Mouse (Mus musculus): Measurements from ENCODE around the gene Gm17660. TPM values are rescaled to one million over a fixed set of nuclear protein-coding genes. Genes with fewer than 3 reads are reported as not detected.

The Gm17660 gene
- not detected for polyA plus RNA-seq (2015; fragmentation: Illumina TruSeq; extraction: RNeasy Lipid Tissue Mini Kit (QIAGEN cat#74804); ENCODE audit: low read depth, low replicate concordance)

DNA sequence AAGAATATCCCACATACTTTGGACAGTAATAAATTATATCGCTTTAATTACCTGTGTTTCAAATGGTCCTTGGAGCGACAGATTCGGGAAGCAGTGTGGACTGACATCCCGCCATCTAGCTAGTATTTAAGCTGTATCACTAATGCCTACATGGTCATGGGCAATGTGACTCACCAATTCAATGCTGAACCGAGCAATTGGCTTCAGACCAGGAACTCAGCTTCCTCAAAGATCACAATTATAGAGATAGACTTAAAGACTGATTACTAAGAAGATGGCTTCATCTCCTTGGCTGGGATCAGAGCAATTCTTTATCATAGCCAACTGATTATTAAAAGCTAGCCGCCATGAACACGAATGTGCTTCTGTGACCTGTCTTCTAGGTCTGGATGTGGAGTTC, at the start of gene Gm17660:
Gene Gm17660, minus strand, starts transcription at position 101 of the 400 bp plus-strand sequence.

GRCm38 (mm10) chr5:104113491-104114172, 36.2 kb upstream of the Gm17660 start, which contains the start of gene Sparcl1:
Sparcl1 (minus strand) TSS chr5:104113733.

GRCm38 (mm10) chr5:104046256-104047199, 30.9 kb downstream of the Gm17660 start, which contains the start of gene Nudt9:
Nudt9 (plus strand) TSS chr5:104046306.

DNA sequence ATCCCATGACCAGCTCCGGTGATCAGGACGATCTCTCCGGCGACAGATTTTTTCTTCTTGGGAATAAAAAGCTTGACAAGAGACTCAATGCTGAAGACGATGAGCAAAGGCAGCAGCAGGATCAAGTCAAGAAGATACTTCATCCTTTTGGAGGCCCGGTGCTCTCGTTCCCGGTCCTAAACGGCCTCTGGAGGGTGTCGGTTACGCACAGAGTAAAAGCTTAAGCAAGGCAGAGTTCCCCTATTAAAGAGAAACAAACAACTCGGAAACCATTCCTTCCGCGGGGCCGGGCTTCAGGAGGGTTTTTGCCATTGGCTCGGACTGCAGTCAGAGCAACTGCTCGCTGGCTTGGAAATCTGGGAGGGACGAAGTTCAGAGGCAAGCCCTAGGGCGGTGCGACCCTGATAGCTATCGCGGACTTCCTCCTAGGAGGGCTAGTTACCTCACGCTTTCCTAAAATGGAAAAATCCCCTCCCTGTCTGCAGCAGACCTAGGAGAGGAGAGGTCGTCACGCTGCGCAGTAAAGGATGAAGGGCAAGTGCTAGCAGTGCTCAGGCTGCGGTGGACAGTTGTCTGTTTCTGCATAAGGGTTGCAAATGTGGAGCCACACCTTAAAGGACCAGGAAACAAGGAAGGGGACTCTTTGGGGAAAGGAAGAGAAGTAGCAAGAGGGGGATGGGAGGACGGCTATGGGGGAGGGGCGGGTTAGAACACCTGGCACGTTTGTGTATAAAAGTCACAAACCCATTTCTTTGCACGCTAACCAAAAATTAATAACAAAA, 55.6 kb downstream of the Gm17660 start, which contains the start of gene Hsd17b11:
Gene Hsd17b11, minus strand, starts transcription at position 323 of the 782 bp plus-strand sequence.

Other genes starting within 250 kb of the Gm17660 start
- gene Klhl8, start 166.3 kb downstream of the Gm17660 start, polyA plus RNA-seq (2015; fragmentation: Illumina TruSeq; extraction: RNeasy Lipid Tissue Mini Kit (QIAGEN cat#74804); ENCODE audit: low read depth, low replicate concordance): 26.4 TPM
- not detected for gene Hsd17b13, start 100.2 kb downstream of the Gm17660 start, polyA plus RNA-seq (2015; fragmentation: Illumina TruSeq; extraction: RNeasy Lipid Tissue Mini Kit (QIAGEN cat#74804); ENCODE audit: low read depth, low replicate concordance)
- 53.0 TPM for gene Hsd17b11, start 55.7 kb downstream of the Gm17660 start, polyA plus RNA-seq (2015; fragmentation: Illumina TruSeq; extraction: RNeasy Lipid Tissue Mini Kit (QIAGEN cat#74804); ENCODE audit: low read depth, low replicate concordance)
- gene Nudt9, start 31.3 kb downstream of the Gm17660 start, polyA plus RNA-seq (2015; fragmentation: Illumina TruSeq; extraction: RNeasy Lipid Tissue Mini Kit (QIAGEN cat#74804); ENCODE audit: low read depth, low replicate concordance): 72.6 TPM
- gene Sparcl1, start 36.1 kb upstream of the Gm17660 start, polyA plus RNA-seq (2015; fragmentation: Illumina TruSeq; extraction: RNeasy Lipid Tissue Mini Kit (QIAGEN cat#74804); ENCODE audit: low read depth, low replicate concordance): 1,626 TPM
- gene Dspp, start 93.1 kb upstream of the Gm17660 start, polyA plus RNA-seq (2015; fragmentation: Illumina TruSeq; extraction: RNeasy Lipid Tissue Mini Kit (QIAGEN cat#74804); ENCODE audit: low read depth, low replicate concordance): not detected
- 5.6 TPM for gene Dmp1, start 125.0 kb upstream of the Gm17660 start, polyA plus RNA-seq (2015; fragmentation: Illumina TruSeq; extraction: RNeasy Lipid Tissue Mini Kit (QIAGEN cat#74804); ENCODE audit: low read depth, low replicate concordance)
- gene Ibsp, start 221.6 kb upstream of the Gm17660 start, polyA plus RNA-seq (2015; fragmentation: Illumina TruSeq; extraction: RNeasy Lipid Tissue Mini Kit (QIAGEN cat#74804); ENCODE audit: low read depth, low replicate concordance): not detected
- gene Mepe, start 247.7 kb upstream of the Gm17660 start, polyA plus RNA-seq (2015; fragmentation: Illumina TruSeq; extraction: RNeasy Lipid Tissue Mini Kit (QIAGEN cat#74804); ENCODE audit: low read depth, low replicate concordance): not detected

All from brain, adult 10 weeks (tissue).